Mouse (Mus musculus): Measurements from ENCODE around the gene Pnp.

- no peak for TF ChIP-seq CTCF (IDR thresholded peaks at IDR 0.05; ENCODE audit: borderline replicate concordance, insufficient read depth, low read depth, low read length)
- TF ChIP-seq POLR2A (IDR thresholded peaks at IDR 0.05; ENCODE audit: borderline replicate concordance, insufficient read depth, low read length) = no peak
Observed at GRCm38 (mm10) chr14:50938119-50938908, 7.4 kb downstream of the Pnp start.
